Mouse (Mus musculus) lung, embryonic 14.5 days (tissue): ENCODE data around the gene Reg4. TPM values are rescaled to one million over a fixed set of nuclear protein-coding genes. Genes with fewer than 3 reads are reported as not detected.

Experiments
- ATAC-seq: fragments of 200-750 bp; cut with Nextera tagmentation; 2 replicates; pipeline ENCODE4 v1.8.0; 2017; ENCODE audit warnings: mild to moderate bottlenecking, moderate TSS enrichment, moderate library complexity; ENCODE audit not compliant: insufficient read depth
- DNase-seq: peaks from one replicate; pipeline ENCODE4 v3.0.0-alpha.2; 2015
- H3K27ac ChIP-seq: fragments of 300-500 bp; sonication (generic); 2 replicates; pipeline ENCODE4 v1.5.1; 2014; ENCODE audit warnings: low read depth, mild to moderate bottlenecking, moderate library complexity
- H3K27me3 ChIP-seq: fragments of 300-500 bp; sonication (generic); 2 replicates; pipeline ENCODE4 v1.6.1; 2014; ENCODE audit warnings: low read length, control low read depth; ENCODE audit not compliant: insufficient read depth
- H3K36me3 ChIP-seq: fragments of 300-500 bp; sonication (generic); 2 replicates; pipeline ENCODE4 v1.6.1; 2014; ENCODE audit warnings: control low read depth; ENCODE audit not compliant: insufficient read depth
- H3K4me1 ChIP-seq: fragments of 300-500 bp; sonication (generic); 2 replicates; pipeline ENCODE4 v1.6.1; 2014; ENCODE audit warnings: antibody characterized with exemption, control low read depth; ENCODE audit not compliant: insufficient read depth
- H3K4me2 ChIP-seq: fragments of 300-500 bp; sonication (generic); 2 replicates; pipeline ENCODE4 v1.6.1; 2014; ENCODE audit warnings: mild to moderate bottlenecking
- H3K4me3 ChIP-seq: fragments of 300-500 bp; sonication (generic); 2 replicates; pipeline ENCODE4 v1.5.1; 2014; ENCODE audit warnings: low read depth, low read length
- H3K9ac ChIP-seq: fragments of 300-500 bp; sonication (generic); 2 replicates; pipeline ENCODE4 v1.6.1; 2014
- H3K9me3 ChIP-seq: fragments of 300-500 bp; sonication (generic); 2 replicates; pipeline ENCODE4 v1.6.1; 2016; ENCODE audit warnings: low read depth, low read length, control low read depth
- CTCF ChIP-seq: IDR thresholded peaks from 2 replicates; pipeline ENCODE4 v1.5.1; 2016; ENCODE audit warnings: antibody characterized with exemption, low read depth
- WGBS: fragments of 180-500 bp; shearing (Covaris S2); extraction: QIAGEN DNeasy Blood & Tissue Kit; methylation state at CpG from one replicate; pipeline ENCODE4 v1.1.7; 2014; 5-methylcytosine and 5-hydroxymethylcytosine counted together
- polyA plus RNA-seq: library from polyadenylated mRNA; unstranded; fragments of >200 nt; fragmentation: Nextera tagmentation; extraction: Ambion mirVana; gene quantifications from 2 replicates; pipeline ENCODE4 v1.2.1, GENCODE M21; 2014

Reg4 gene
- polyA plus RNA-seq, 1 experiment from 2014 or later: not detected

DNA sequence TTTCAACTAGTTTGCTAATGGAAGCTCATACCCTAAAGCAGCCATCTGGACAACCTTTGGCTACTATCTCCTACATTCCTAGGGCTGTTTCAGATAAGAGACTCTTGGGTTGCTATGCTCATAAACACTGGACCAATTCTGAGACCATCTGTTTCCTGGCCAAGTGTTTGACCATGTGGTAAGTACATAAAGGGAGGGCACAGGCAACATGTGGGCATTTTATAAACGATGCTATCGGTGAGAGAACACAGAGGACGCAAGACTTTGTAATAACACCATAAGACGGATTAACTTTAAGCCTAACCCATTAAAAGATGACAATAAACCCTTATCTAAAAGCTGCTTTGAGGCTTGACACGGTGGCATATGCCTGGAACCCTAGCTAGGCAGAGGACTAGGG is 18.7 kb upstream of the Reg4 start:
- DNase-seq (no peak), ATAC-seq (no peak)
- Histone ChIP-seq H3K4me2 (no peak overlapping the region), H3K27me3 (no peaks in the 10 kb centered on the region), H3K36me3 (no peaks in the 10 kb centered on the region), H3K9ac (no peak overlapping the region), H3K9me3 (no peaks in the 10 kb centered on the region), H3K4me1 (no peaks in the 10 kb centered on the region), H3K27ac (no peak overlapping the region), H3K4me3 (no peak overlapping the region)
- no peak for TF ChIP-seq CTCF
- WGBS: 35% methylated on average over 5 of the region's 5 CpGs

DNA sequence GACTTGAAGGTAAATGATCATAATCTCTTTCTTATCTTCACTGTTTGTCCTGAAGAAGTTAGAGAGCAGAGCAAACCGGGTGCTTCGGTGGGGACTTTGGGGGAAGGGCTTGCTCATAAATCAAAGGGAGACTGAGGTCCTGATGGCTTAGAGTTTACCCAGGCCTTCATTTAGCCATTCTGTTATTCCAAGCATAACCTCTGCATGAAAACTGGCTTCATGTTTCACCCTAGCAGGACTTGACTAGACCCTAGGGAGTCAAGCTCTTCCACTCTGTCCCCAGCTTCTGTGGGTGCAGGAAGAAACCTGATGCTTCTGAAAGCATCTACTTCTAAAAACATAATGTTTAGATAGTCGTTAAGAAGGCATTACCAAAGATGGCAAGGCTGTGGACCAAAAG is 15.0 kb upstream of the Reg4 start:
- no peak for TF ChIP-seq CTCF
- H3K4me2 ChIP-seq: no peak overlapping the region
- 11% methylated on average over 3 of the region's 3 CpGs for WGBS
- no peak overlapping the region for H3K4me3 ChIP-seq
- no peak overlapping the region for H3K27ac ChIP-seq
- H3K36me3 ChIP-seq: no peaks in the 10 kb centered on the region
- ATAC-seq (no peak), DNase-seq (no peak)
- H3K4me1 ChIP-seq: no peaks in the 10 kb centered on the region
- no peak overlapping the region for H3K9ac ChIP-seq
- H3K9me3 ChIP-seq: no peaks in the 10 kb centered on the region
- H3K27me3 ChIP-seq: no peaks in the 10 kb centered on the region

DNA sequence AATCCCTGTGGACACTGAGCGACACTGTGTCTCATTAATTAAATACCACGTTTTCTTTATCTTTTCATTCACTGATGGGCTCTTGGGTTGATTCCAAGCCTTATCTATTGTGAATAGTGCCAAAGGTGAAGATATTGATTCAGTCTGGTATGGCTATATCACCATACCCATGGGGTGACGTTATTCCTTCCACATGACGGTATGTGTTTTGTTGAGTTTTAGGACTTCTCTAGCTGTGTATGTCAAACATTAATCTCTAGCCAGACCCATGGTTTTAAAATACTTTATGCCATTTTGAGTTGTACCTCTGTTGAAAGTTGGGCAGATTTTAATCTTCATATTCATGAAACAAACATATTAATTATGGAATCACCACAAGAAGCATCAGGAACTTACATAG is 12.8 kb upstream of the Reg4 start:
- Histone ChIP-seq H3K9ac (no peak overlapping the region), H3K9me3 (no peaks in the 10 kb centered on the region), H3K36me3 (no peaks in the 10 kb centered on the region), H3K4me2 (no peak overlapping the region), H3K4me3 (no peak overlapping the region), H3K27me3 (no peaks in the 10 kb centered on the region), H3K27ac (no peak overlapping the region), H3K4me1 (no peaks in the 10 kb centered on the region)
- DNase-seq: no peak
- 67% methylated on average over 4 of the region's 4 CpGs for WGBS
- no peak for TF ChIP-seq CTCF
- no peak for ATAC-seq

GRCm38 (mm10) chr3:98210860-98211259 is 11.1 kb upstream of the Reg4 start:
- Histone ChIP-seq H3K27me3 (no peaks in the 10 kb centered on the region), H3K36me3 (no peaks in the 10 kb centered on the region), H3K9me3 (no peaks in the 10 kb centered on the region), H3K4me1 (no peaks in the 10 kb centered on the region), H3K27ac (no peak overlapping the region), H3K4me2 (no peak overlapping the region), H3K4me3 (no peak overlapping the region), H3K9ac (no peak overlapping the region)
- 56% methylated on average over 10 of the region's 10 CpGs for WGBS
- TF ChIP-seq CTCF: no peak
- DNase-seq (no peak), ATAC-seq (no peak)

DNA sequence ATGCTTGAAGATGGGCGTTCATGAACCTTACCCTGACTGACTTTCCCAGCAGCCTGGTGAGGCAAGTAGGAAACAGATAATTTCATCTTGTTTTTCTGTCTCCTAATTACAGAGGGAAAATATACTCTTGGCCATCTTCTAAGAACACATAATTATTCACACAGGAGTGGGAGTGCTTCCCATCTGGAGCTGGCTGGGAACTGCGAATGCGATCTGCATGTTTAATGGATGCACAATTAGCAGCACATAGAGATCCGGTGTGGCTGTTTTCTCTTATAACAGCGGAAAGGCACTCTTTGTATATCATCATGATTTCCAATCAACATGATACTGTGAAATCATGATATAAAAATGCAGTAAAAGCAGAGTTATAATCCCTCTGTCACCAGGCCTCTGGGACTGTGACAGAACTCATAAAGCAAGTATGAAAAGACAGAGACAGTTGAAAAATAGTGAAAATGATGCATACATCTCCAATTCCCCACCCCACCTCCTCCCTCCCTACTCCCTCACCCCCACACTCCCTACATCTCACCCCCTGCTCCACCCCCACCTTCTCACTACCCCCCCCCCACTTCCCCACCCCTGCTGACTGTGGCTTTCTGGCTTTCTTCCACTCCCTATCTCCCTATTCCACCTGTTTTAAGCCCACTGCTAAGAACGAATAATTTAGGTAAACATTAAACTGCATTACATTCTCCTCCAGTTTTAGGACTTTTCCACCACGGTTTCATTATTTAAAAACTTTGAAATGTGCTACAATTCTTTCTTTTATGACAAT is 10.5 kb upstream of the Reg4 start:
- no peaks in the 10 kb centered on the region for H3K4me1 ChIP-seq
- no peak overlapping the region for H3K4me2 ChIP-seq
- no peak for ATAC-seq
- no peaks in the 10 kb centered on the region for H3K27me3 ChIP-seq
- H3K9ac ChIP-seq: no peak overlapping the region
- no peak for DNase-seq
- no peak for TF ChIP-seq CTCF
- H3K36me3 ChIP-seq: no peaks in the 10 kb centered on the region
- 59% methylated on average over 7 of the region's 7 CpGs for WGBS
- no peak overlapping the region for H3K4me3 ChIP-seq
- no peaks in the 10 kb centered on the region for H3K9me3 ChIP-seq
- H3K27ac ChIP-seq: no peak overlapping the region

- H3K27me3 ChIP-seq: no peaks in the 10 kb centered on the region
- no peak overlapping the region for H3K4me2 ChIP-seq
- H3K9ac ChIP-seq: no peak overlapping the region
- no peak for ATAC-seq
- no peaks in the 10 kb centered on the region for H3K4me1 ChIP-seq
- no peaks in the 10 kb centered on the region for H3K9me3 ChIP-seq
- H3K36me3 ChIP-seq: no peaks in the 10 kb centered on the region
- no peak overlapping the region for H3K4me3 ChIP-seq
- no peak for DNase-seq
- no peak overlapping the region for H3K27ac ChIP-seq
- no peak for TF ChIP-seq CTCF
- WGBS: 67% methylated on average over 3 of the region's 3 CpGs
Measured at GRCm38 (mm10) chr3:98216296-98216695, 5.7 kb upstream of the Reg4 start.

- H3K4me3 ChIP-seq: no peak overlapping the region
- WGBS: 39% methylated on average over 3 of the region's 3 CpGs
- no peaks in the 10 kb centered on the region for H3K9me3 ChIP-seq
- H3K4me2 ChIP-seq: no peak overlapping the region
- ATAC-seq (no peak), DNase-seq (peak; percentile 53)
- no peak for TF ChIP-seq CTCF
- no peak overlapping the region for H3K9ac ChIP-seq
- no peaks in the 10 kb centered on the region for H3K4me1 ChIP-seq
- H3K36me3 ChIP-seq: no peaks in the 10 kb centered on the region
- no peaks in the 10 kb centered on the region for H3K27me3 ChIP-seq
- H3K27ac ChIP-seq: no peak overlapping the region
Measured at GRCm38 (mm10) chr3:98223263-98223662, 1.3 kb downstream of the Reg4 start.
